Mouse (Mus musculus) ES-CJ7 (cell line): ENCODE measurements at regions not wholly inside any gene's neighbourhood (a gene's known extent, or its start where the extent isn't known, plus 50 kb on each side); places are given as distances from the start of the nearest gene placed in this dataset.

Experiments
- DNase-seq: peaks from one replicate; pipeline ENCODE4 v3.0.0; 2011; ENCODE audit warnings: low read depth, low spot score

DNA sequence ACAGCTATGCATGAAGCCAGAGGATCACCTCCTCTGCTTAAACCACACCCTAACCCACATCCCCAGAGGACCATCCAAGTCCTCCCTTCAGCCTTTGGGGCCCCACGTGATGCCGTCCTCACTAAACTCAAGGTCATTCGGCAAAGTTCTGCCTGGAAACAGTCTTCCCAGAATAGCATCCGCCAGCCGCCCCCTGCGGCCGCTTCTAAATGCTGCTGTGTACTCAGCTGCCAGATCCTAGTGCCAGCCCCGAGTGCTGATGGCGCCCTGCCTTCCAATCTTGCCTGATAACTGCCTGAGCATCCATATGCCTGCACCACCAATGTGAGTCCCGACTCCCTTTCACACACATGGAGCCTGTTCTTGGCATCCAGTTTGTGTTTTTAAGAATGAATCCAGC lies 247.9 kb upstream of the Sulf2 start:
- DNase-seq: peak; percentile 91

- no peak for DNase-seq
Measured at GRCm38 (mm10) chr2:166401860-166402259, 246.4 kb upstream of the Sulf2 start.

- DNase-seq: no peak
Measured at GRCm38 (mm10) chr2:166400304-166400703, 244.8 kb upstream of the Sulf2 start.

- DNase-seq: peak; percentile 76
Measured at GRCm38 (mm10) chr2:166399140-166399830, 243.8 kb upstream of the Sulf2 start.

- no peak for DNase-seq
Measured at GRCm38 (mm10) chr2:166398774-166399139, 243.3 kb upstream of the Sulf2 start.

- DNase-seq: no peak
Measured at GRCm38 (mm10) chr2:166398156-166398555, 242.7 kb upstream of the Sulf2 start.

GRCm38 (mm10) chr2:166394666-166395065 lies 239.2 kb upstream of the Sulf2 start:
- DNase-seq: no peak

DNA sequence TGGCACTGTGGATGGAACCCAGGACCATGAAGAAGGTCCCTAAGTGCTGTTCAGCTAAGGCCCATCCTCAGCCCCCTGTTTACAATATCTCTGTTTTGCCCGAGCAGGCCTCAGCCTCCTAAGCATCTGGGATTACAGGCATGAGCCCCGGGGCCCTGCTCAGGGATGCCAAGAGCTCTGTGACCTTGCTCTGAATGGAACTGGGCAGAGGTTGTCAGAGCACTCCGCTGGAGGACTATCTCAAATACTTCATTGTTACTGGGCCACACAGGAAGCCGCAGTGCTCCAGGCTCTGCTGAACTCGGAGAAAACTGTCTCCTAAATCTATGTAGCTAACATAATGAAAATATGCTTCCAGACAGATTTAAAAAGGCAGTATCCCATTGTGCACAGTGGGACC lies 235.7 kb upstream of the Sulf2 start:
- no peak for DNase-seq

GRCm38 (mm10) chr2:166388050-166388449 lies 232.6 kb upstream of the Sulf2 start:
- DNase-seq: no peak

DNA sequence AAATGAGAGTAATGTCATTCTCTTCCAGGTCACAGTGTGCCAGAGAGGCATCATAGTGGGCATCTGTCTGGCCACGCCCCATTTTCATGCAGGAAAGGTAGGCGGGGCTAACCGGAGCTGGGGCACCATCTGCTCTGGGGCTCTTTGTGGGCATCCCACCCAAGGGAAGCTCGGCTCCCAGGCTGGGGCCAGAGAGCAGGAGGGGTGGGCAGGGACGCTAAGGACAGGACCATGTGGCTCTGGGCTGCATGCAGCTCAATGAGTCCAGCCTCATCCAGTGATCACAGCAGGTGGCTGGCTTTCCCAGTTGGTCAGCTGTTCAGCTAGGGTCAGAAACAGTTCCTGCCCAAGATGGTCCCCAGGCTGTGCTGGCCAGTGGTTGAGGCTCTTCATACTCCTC lies 231.4 kb upstream of the Sulf2 start:
- no peak for DNase-seq

GRCm38 (mm10) chr2:166384583-166384982 lies 229.1 kb upstream of the Sulf2 start:
- DNase-seq: no peak

GRCm38 (mm10) chr2:166383356-166383755 lies 227.9 kb upstream of the Sulf2 start:
- DNase-seq: no peak

DNA sequence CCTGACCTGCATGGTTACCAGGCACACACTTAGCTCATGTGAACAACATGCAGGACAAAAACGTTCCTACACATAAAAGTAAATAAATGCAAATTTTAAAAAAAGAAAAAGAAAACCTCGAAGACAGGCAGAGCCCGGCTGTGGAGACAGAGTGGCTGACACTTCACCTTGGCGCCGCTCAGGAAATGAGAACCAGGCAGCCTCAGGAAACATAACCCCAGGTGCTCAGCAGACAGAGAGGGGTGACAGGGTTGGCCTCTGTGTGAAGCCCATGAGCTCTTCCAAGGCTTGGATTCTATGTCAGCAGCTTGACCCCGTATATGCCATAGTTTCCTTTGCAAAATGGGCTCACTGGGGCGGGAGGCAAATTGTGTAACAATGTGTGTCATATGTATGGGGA lies 226.7 kb upstream of the Sulf2 start:
- DNase-seq: no peak

- no peak for DNase-seq
Measured at GRCm38 (mm10) chr2:166380854-166381253, 225.4 kb upstream of the Sulf2 start.

DNA sequence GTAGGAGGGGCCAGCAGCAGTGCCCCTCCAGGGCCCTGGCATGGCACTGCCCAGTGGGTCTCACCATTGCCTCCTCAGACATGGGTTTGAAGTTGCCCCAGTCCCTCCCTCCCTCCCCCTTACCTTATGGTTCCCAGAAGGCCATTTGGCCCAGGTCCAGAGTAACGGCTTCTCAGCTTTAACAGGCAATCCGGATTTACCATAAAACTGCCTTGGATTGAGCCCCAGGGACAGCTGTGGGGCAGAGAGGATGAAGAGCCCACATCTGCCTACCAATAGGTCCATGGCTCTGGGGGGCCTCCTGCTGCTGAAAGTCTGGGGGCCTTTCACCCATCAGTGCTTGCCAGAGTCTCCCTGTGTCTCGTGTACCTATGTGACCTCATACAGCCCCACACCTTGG lies 222.9 kb upstream of the Sulf2 start:
- DNase-seq: no peak

DNA sequence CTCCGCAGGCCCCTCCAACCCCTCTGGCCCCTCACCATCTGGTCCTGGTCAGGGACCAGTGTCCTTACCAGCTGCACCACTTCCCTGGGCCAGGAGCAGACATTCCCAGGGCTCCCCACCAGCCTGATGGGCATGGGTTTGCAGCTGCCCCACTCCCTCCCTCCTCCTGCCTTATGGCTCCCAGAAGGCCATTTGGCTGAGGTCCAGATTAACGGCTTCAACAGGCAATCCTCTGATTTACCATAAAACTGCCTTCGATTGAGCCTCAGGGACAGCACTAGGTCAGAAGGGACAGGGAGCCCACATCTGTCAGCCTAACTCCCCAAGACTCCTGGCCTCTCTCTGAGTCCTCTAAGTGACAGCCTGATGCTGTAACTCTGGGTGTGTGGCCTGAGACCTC lies 221.9 kb upstream of the Sulf2 start:
- DNase-seq: no peak

DNA sequence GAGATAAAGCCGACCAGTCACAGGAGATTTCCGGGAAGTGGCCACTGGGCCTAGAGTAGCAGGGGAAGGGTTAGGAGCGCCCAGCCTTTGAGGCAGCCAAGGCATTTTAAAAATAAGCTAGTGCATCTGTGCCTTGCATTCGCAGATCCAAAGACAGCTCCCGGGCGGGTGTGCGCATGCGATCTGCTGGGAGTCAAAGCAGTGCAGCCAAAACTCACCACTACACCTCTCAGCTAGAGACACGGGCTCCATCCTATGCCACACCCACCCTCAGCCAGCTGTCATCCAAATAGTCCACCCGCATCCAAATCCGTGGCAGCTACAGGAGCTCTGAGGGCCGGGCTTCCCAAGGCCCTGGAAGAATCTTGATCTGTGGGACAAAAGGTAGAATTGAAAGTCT lies 220.2 kb upstream of the Sulf2 start:
- DNase-seq: no peak

GRCm38 (mm10) chr2:166370776-166371175 lies 215.3 kb upstream of the Sulf2 start:
- no peak for DNase-seq

DNA sequence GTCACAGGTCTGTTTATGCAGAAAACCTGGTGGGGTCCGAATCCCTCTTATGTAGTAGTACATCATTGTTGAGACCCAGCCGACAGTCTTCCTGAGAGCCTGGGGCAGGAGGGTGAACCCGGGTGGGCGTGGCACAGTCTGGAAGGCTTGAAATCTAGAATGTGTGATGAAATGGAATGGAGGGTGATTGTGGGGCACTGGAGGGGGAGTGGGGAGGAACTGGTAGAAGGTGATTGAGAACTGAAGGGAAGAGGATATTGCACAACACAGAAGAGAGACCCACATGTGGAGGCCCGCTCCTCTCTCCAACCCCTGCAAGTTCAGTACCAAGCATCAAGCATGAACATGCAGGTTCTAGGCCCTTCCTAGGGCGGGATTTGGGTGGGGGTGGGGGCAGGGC lies 206.2 kb upstream of the Sulf2 start:
- no peak for DNase-seq

DNA sequence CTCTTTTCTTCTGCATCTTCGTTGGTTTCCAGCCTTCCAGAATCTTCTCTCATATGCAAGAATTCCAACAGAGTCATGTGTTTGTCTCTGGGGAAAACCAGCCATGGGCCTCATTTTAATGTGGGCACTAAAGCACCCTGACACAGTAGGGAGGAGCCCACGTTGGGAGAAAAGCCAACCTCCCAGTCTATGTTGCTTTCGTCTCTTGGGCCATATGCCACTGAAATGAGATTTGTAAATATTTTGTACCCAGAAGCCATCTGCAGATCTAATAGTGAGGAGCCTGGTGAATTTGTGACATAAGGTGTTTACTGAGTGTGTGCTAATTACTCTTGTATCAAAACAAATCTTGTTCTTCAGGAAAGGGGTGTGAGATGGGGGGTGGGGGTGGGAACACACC lies 205.3 kb upstream of the Sulf2 start:
- no peak for DNase-seq

- DNase-seq: no peak
Measured at GRCm38 (mm10) chr2:166359995-166360394, 204.5 kb upstream of the Sulf2 start.

GRCm38 (mm10) chr2:166357824-166358223 lies 202.4 kb upstream of the Sulf2 start:
- no peak for DNase-seq

- no peak for DNase-seq
Measured at GRCm38 (mm10) chr2:166355944-166356343, 200.5 kb upstream of the Sulf2 start.

DNA sequence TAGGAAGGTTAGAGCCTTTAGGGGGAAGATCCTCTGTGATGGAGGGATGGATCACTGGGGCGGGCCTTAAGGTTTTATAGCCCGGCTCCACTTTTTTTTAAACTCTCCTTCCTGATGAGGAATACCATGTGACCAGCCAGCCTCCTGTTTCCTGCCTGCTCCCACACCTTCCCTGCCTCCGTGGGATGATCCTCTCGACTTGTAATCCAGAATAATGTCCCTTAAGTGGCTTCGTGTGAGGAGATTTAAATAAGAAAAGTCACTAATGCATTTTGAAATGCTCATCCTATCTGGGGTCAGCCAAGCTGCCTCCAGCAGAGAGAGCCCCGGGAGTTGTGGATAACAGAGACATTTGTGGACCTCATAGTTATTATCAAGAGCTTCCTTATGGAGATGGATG lies 200.0 kb upstream of the Sulf2 start:
- DNase-seq: peak; percentile 70
